24 mouse cellular contexts compared by ENCODE assay signal in genomic region chr10:108378479-108378878, GRCm38 (mm10).
"Had no signal": no experiment of that assay in that cellular context is flagged by ENCODE, and none has a peak within 500 bp of the region (broad histone marks: within the 10 kb centered on the region; RNA-seq: fewer than 3 reads in every experiment).

No protein-coding gene starts in this region.

- H3K4me2 ChIP-seq: limb, embryonic 12.5 days; limb, embryonic 15.5 days; liver, embryonic 11.5 days; lung, embryonic 14.5 days; neural tube, embryonic 12.5 days; neural tube, embryonic 15.5 days; stomach, embryonic 15.5 days had no signal

- H3K9ac ChIP-seq: limb, embryonic 12.5 days; limb, embryonic 15.5 days; liver, embryonic 14.5 days; liver, postnatal 0 days; lung, embryonic 14.5 days; neural tube, embryonic 12.5 days; neural tube, embryonic 15.5 days; stomach, embryonic 15.5 days had no signal

- ATAC-seq: liver, postnatal 0 days had no signal

- H3K9me3 ChIP-seq: limb, embryonic 15.5 days; neural tube, embryonic 12.5 days; neural tube, embryonic 15.5 days; stomach, embryonic 15.5 days had no signal

- DNase-seq: kidney, adult 18-20 months; kidney, adult 9 months; kidney, postnatal 25 days; layer of hippocampus, postnatal 36 days; left cerebral cortex, postnatal 4 days; liver, postnatal 0 days; lung, embryonic 14.5 days; lung, postnatal 36 days; midbrain, embryonic 14.5 days; retina, postnatal 1 day; right cerebral cortex, postnatal 25 days; spleen, adult 18-20 months; thymus, adult 18-20 months; thymus, postnatal 36 days had no signal

- H3K27me3 ChIP-seq: limb, embryonic 12.5 days; limb, embryonic 15.5 days; megakaryocyte, embryonic 14.5 days; neural tube, embryonic 12.5 days; neural tube, embryonic 15.5 days; stomach, embryonic 15.5 days had no signal

- H3K4me1 ChIP-seq: limb, embryonic 12.5 days; limb, embryonic 15.5 days; megakaryocyte, embryonic 14.5 days; midbrain, embryonic 10.5 days; neural tube, embryonic 12.5 days; neural tube, embryonic 15.5 days; stomach, embryonic 15.5 days had no signal

- H3K36me3 ChIP-seq: limb, embryonic 12.5 days; limb, embryonic 15.5 days; neural tube, embryonic 12.5 days; neural tube, embryonic 15.5 days had no signal

- H3K27ac ChIP-seq: left cerebral cortex, adult 2 months; limb, embryonic 12.5 days; limb, embryonic 15.5 days; liver, embryonic 14.5 days; midbrain, embryonic 10.5 days; neural tube, embryonic 12.5 days; neural tube, embryonic 15.5 days; stomach, embryonic 15.5 days had no signal

- H3K4me3 ChIP-seq: left cerebral cortex, adult 2 months; limb, embryonic 12.5 days; limb, embryonic 15.5 days; megakaryocyte, embryonic 14.5 days; midbrain, embryonic 10.5 days; neural tube, embryonic 12.5 days; neural tube, embryonic 15.5 days; stomach, embryonic 15.5 days had no signal
